Mouse (Mus musculus): ENCODE data around the gene Cdc42se1. TPM values are rescaled to one million over a fixed set of nuclear protein-coding genes. Genes with fewer than 3 reads are reported as not detected.
A peak's percentile ranks its signal among the peaks of the same experiment; 100 is the strongest.
"Not testable (repeated sequence)": the region's sequence is repeated elsewhere in the genome, so short reads cannot be mapped to it uniquely, and the experiment has no call there.

Gene Cdc42se1
- polyA plus RNA-seq, 1 experiment = 62.5 TPM

GRCm38 (mm10) chr3:95200562-95200961 is 28.0 kb upstream of the Cdc42se1 start:
- TF ChIP-seq POLR2A (IDR thresholded peaks at IDR 0.05; ENCODE audit: borderline replicate concordance, extremely low read depth, insufficient read depth, insufficient read length, poor library complexity, severe bottlenecking) = no peak
- no peak for TF ChIP-seq CTCF (IDR thresholded peaks at IDR 0.05; ENCODE audit: borderline replicate concordance, extremely low read depth, insufficient read depth, insufficient read length)
- no peak for DNase-seq (ENCODE audit: low read depth)

GRCm38 (mm10) chr3:95203880-95204279 is 24.7 kb upstream of the Cdc42se1 start:
- TF ChIP-seq POLR2A (IDR thresholded peaks at IDR 0.05; ENCODE audit: borderline replicate concordance, extremely low read depth, insufficient read depth, insufficient read length, poor library complexity, severe bottlenecking) (no peak), CTCF (IDR thresholded peaks at IDR 0.05; ENCODE audit: borderline replicate concordance, extremely low read depth, insufficient read depth, insufficient read length) (no peak)
- no peak for DNase-seq (ENCODE audit: low read depth)

- DNase-seq (ENCODE audit: low read depth) = no peak
- no peak for TF ChIP-seq POLR2A (IDR thresholded peaks at IDR 0.05; ENCODE audit: borderline replicate concordance, extremely low read depth, insufficient read depth, insufficient read length, poor library complexity, severe bottlenecking)
- no peak for TF ChIP-seq CTCF (IDR thresholded peaks at IDR 0.05; ENCODE audit: borderline replicate concordance, extremely low read depth, insufficient read depth, insufficient read length)
Measured at GRCm38 (mm10) chr3:95208286-95208685, 20.2 kb upstream of the Cdc42se1 start.

- TF ChIP-seq CTCF (IDR thresholded peaks at IDR 0.05; ENCODE audit: borderline replicate concordance, extremely low read depth, insufficient read depth, insufficient read length) (no peak), POLR2A (IDR thresholded peaks at IDR 0.05; ENCODE audit: borderline replicate concordance, extremely low read depth, insufficient read depth, insufficient read length, poor library complexity, severe bottlenecking) (no peak)
- no peak for DNase-seq (ENCODE audit: low read depth)
Measured at GRCm38 (mm10) chr3:95210585-95210984, 17.9 kb upstream of the Cdc42se1 start.

GRCm38 (mm10) chr3:95212889-95213608 is 15.5 kb upstream of the Cdc42se1 start:
- DNase-seq (ENCODE audit: low read depth) = not testable (repeated sequence)

- no peak for TF ChIP-seq POLR2A (IDR thresholded peaks at IDR 0.05; ENCODE audit: borderline replicate concordance, extremely low read depth, insufficient read depth, insufficient read length, poor library complexity, severe bottlenecking)
- no peak for DNase-seq (ENCODE audit: low read depth)
Measured at GRCm38 (mm10) chr3:95213609-95213975, 14.9 kb upstream of the Cdc42se1 start.

GRCm38 (mm10) chr3:95216655-95217254 is 11.8 kb upstream of the Cdc42se1 start:
- TF ChIP-seq POLR2A (IDR thresholded peaks at IDR 0.05; ENCODE audit: borderline replicate concordance, extremely low read depth, insufficient read depth, insufficient read length, poor library complexity, severe bottlenecking) = no peak
- TF ChIP-seq CTCF (IDR thresholded peaks at IDR 0.05; ENCODE audit: borderline replicate concordance, extremely low read depth, insufficient read depth, insufficient read length) = no peak
- DNase-seq (ENCODE audit: low read depth) = no peak

GRCm38 (mm10) chr3:95217255-95218134 is 11.0 kb upstream of the Cdc42se1 start, which contains the start of gene Gabpb2:
TSS of gene Gabpb2 (minus strand) at chr3:95217916.
- peak; percentile 97 for DNase-seq (ENCODE audit: low read depth)
- TF ChIP-seq CTCF (IDR thresholded peaks at IDR 0.05; ENCODE audit: borderline replicate concordance, extremely low read depth, insufficient read depth, insufficient read length) (peak; percentile 81), POLR2A (IDR thresholded peaks at IDR 0.05; ENCODE audit: borderline replicate concordance, extremely low read depth, insufficient read depth, insufficient read length, poor library complexity, severe bottlenecking) (peak; percentile 36; the same call in 1 of the 2 replicates)

- TF ChIP-seq CTCF (IDR thresholded peaks at IDR 0.05; ENCODE audit: borderline replicate concordance, extremely low read depth, insufficient read depth, insufficient read length) (no peak), POLR2A (IDR thresholded peaks at IDR 0.05; ENCODE audit: borderline replicate concordance, extremely low read depth, insufficient read depth, insufficient read length, poor library complexity, severe bottlenecking) (no peak)
- DNase-seq (ENCODE audit: low read depth) = no peak
Measured at GRCm38 (mm10) chr3:95218466-95219137, 9.9 kb upstream of the Cdc42se1 start.

GRCm38 (mm10) chr3:95223041-95223440 is 5.5 kb upstream of the Cdc42se1 start:
- TF ChIP-seq POLR2A (IDR thresholded peaks at IDR 0.05; ENCODE audit: borderline replicate concordance, extremely low read depth, insufficient read depth, insufficient read length, poor library complexity, severe bottlenecking) (no peak), CTCF (IDR thresholded peaks at IDR 0.05; ENCODE audit: borderline replicate concordance, extremely low read depth, insufficient read depth, insufficient read length) (no peak)
- DNase-seq (ENCODE audit: low read depth) = no peak

GRCm38 (mm10) chr3:95224295-95224694 is 4.2 kb upstream of the Cdc42se1 start:
- TF ChIP-seq POLR2A (IDR thresholded peaks at IDR 0.05; ENCODE audit: borderline replicate concordance, extremely low read depth, insufficient read depth, insufficient read length, poor library complexity, severe bottlenecking) (no peak), CTCF (IDR thresholded peaks at IDR 0.05; ENCODE audit: borderline replicate concordance, extremely low read depth, insufficient read depth, insufficient read length) (no peak)
- DNase-seq (ENCODE audit: low read depth) = peak; percentile 48

All from brain, embryonic 14.5 days (tissue).